Mouse (Mus musculus) stomach, embryonic 15.5 days (tissue): ENCODE data around the gene Mcm5. TPM values are rescaled to one million over a fixed set of nuclear protein-coding genes. Genes with fewer than 3 reads are reported as not detected.
A peak's percentile ranks its signal among the peaks of the same experiment; 100 is the strongest.

ENCODE experiments used
- ATAC-seq: fragments of 200-750 bp; cut with Nextera tagmentation; 2 replicates; pipeline ENCODE4 v1.8.0; 2017; ENCODE audit warnings: low read depth, moderate number of reproducible peaks, moderate TSS enrichment; ENCODE audit not compliant: insufficient read depth, low FRiP score
- H3K27ac ChIP-seq: fragments of 300-500 bp; sonication (generic); 2 replicates; pipeline ENCODE4 v1.5.1; 2015; ENCODE audit warnings: mild to moderate bottlenecking, inconsistent platforms
- H3K27me3 ChIP-seq: fragments of 300-500 bp; sonication (generic); replicated peaks from 2 replicates; pipeline ENCODE4 v1.6.1; 2015; ENCODE audit warnings: inconsistent platforms
- H3K36me3 ChIP-seq: fragments of 300-500 bp; sonication (generic); 2 replicates; pipeline ENCODE4 v1.6.1; 2015; ENCODE audit warnings: inconsistent platforms
- H3K4me1 ChIP-seq: fragments of 300-500 bp; sonication (generic); 2 replicates; pipeline ENCODE4 v1.6.1; 2015; ENCODE audit warnings: inconsistent platforms
- H3K4me2 ChIP-seq: fragments of 300-500 bp; sonication (generic); 2 replicates; pipeline ENCODE4 v1.6.1; 2015; ENCODE audit warnings: mild to moderate bottlenecking, inconsistent platforms
- H3K4me3 ChIP-seq: fragments of 300-500 bp; sonication (generic); replicated peaks from 2 replicates; pipeline ENCODE4 v1.5.1; 2015; ENCODE audit warnings: inconsistent platforms
- H3K9ac ChIP-seq: fragments of 300-500 bp; sonication (generic); 2 replicates; pipeline ENCODE4 v1.6.1; 2015; ENCODE audit warnings: inconsistent platforms
- H3K9me3 ChIP-seq: fragments of 300-500 bp; sonication (generic); 2 replicates; pipeline ENCODE4 v1.6.1; 2016; ENCODE audit warnings: inconsistent platforms
- WGBS: fragments of 180-500 bp; shearing (Covaris S2); methylation state at CpG from one replicate; pipeline ENCODE4 v1.1.7; 2015; 5-methylcytosine and 5-hydroxymethylcytosine counted together
- polyA plus RNA-seq: library from polyadenylated mRNA; unstranded; fragments of >200 nt; fragmentation: Nextera tagmentation; extraction: Ambion mirVana; gene quantifications from 2 replicates; pipeline ENCODE4 v1.2.1, GENCODE M21; 2015

Gene Mcm5
- polyA plus RNA-seq: 124 and 138 TPM in 2 replicates

GRCm38 (mm10) chr8:75109236-75109967 lies at the start of gene Mcm5:
Gene Mcm5, plus strand, starts transcription at chr8:75109569.
- Histone ChIP-seq H3K4me3 (peak within 1 kb of the TSS; percentile 70), H3K36me3 (peaks cover 24% of the 10 kb centered on the region), H3K27ac (peak within 1 kb of the TSS; percentile 82), H3K9ac (peak within 1 kb of the TSS; percentile 55), H3K9me3 (no peaks in the 10 kb centered on the region), H3K27me3 (no peaks in the 10 kb centered on the region), H3K4me1 (peaks cover 16% of the 10 kb centered on the region; the same call in 1 of the 2 replicates), H3K4me2 (peak within 1 kb of the TSS; percentile 74)
- peak; percentile 98 for ATAC-seq
- WGBS: under 1% methylated on average over 59 of the region's 59 CpGs

GRCm38 (mm10) chr8:75060022-75060421 lies 49.3 kb upstream of the Mcm5 start:
- no peak overlapping the region for H3K27ac ChIP-seq
- no peak overlapping the region for H3K9ac ChIP-seq
- H3K4me3 ChIP-seq: no peak overlapping the region
- no peaks in the 10 kb centered on the region for H3K36me3 ChIP-seq
- H3K9me3 ChIP-seq: no peaks in the 10 kb centered on the region
- H3K4me1 ChIP-seq: no peaks in the 10 kb centered on the region; the same call in 1 of the 2 replicates
- H3K27me3 ChIP-seq: no peaks in the 10 kb centered on the region
- no peak for ATAC-seq
- WGBS: 72% methylated on average over 6 of the region's 6 CpGs
- no peak overlapping the region for H3K4me2 ChIP-seq

GRCm38 (mm10) chr8:75060815-75061214 lies 48.6 kb upstream of the Mcm5 start:
- H3K4me3 ChIP-seq: no peak overlapping the region
- no peak overlapping the region for H3K4me2 ChIP-seq
- H3K9ac ChIP-seq: no peak overlapping the region
- no peaks in the 10 kb centered on the region for H3K36me3 ChIP-seq
- no peaks in the 10 kb centered on the region for H3K9me3 ChIP-seq
- H3K27ac ChIP-seq: no peak overlapping the region
- 67% methylated on average over 2 of the region's 2 CpGs for WGBS
- ATAC-seq: no peak
- no peaks in the 10 kb centered on the region; the same call in 1 of the 2 replicates for H3K4me1 ChIP-seq
- no peaks in the 10 kb centered on the region for H3K27me3 ChIP-seq

- H3K9ac ChIP-seq: no peak overlapping the region
- H3K4me1 ChIP-seq: no peaks in the 10 kb centered on the region; the same call in 1 of the 2 replicates
- H3K4me3 ChIP-seq: no peak overlapping the region
- no peaks in the 10 kb centered on the region for H3K27me3 ChIP-seq
- no peak overlapping the region for H3K27ac ChIP-seq
- H3K4me2 ChIP-seq: no peak overlapping the region
- peaks cover 3% of the 10 kb centered on the region; the same call in 1 of the 2 replicates for H3K36me3 ChIP-seq
- 71% methylated on average over 3 of the region's 3 CpGs for WGBS
- no peaks in the 10 kb centered on the region for H3K9me3 ChIP-seq
- ATAC-seq: no peak
Measured at GRCm38 (mm10) chr8:75063290-75063689, 46.1 kb upstream of the Mcm5 start.

GRCm38 (mm10) chr8:75064790-75065189 lies 44.6 kb upstream of the Mcm5 start:
- Histone ChIP-seq H3K27ac (no peak overlapping the region), H3K36me3 (peaks cover 3% of the 10 kb centered on the region; the same call in 1 of the 2 replicates), H3K9ac (no peak overlapping the region), H3K4me1 (no peaks in the 10 kb centered on the region; the same call in 1 of the 2 replicates), H3K4me2 (no peak overlapping the region), H3K9me3 (no peaks in the 10 kb centered on the region), H3K27me3 (no peaks in the 10 kb centered on the region), H3K4me3 (no peak overlapping the region)
- 94% methylated on average over 3 of the region's 3 CpGs for WGBS
- ATAC-seq: no peak

- Histone ChIP-seq H3K9ac (no peak overlapping the region), H3K9me3 (no peaks in the 10 kb centered on the region), H3K4me2 (no peak overlapping the region), H3K27ac (no peak overlapping the region), H3K4me1 (no peaks in the 10 kb centered on the region; the same call in 1 of the 2 replicates), H3K36me3 (peaks cover 3% of the 10 kb centered on the region; the same call in 1 of the 2 replicates), H3K4me3 (no peak overlapping the region), H3K27me3 (no peaks in the 10 kb centered on the region)
- ATAC-seq: no peak
- WGBS: 68% methylated on average over 6 of the region's 6 CpGs
Measured at GRCm38 (mm10) chr8:75067287-75067686, 42.1 kb upstream of the Mcm5 start.

- no peak for ATAC-seq
Measured at GRCm38 (mm10) chr8:75070297-75070696, 39.1 kb upstream of the Mcm5 start.

GRCm38 (mm10) chr8:75071627-75072346 lies 37.6 kb upstream of the Mcm5 start:
- no peaks in the 10 kb centered on the region for H3K27me3 ChIP-seq
- H3K4me3 ChIP-seq: no peak overlapping the region
- H3K4me2 ChIP-seq: no peak overlapping the region
- 30% methylated on average over 4 of the region's 4 CpGs for WGBS
- H3K4me1 ChIP-seq: no peaks in the 10 kb centered on the region
- peak; percentile 78 for ATAC-seq
- no peak overlapping the region for H3K27ac ChIP-seq
- H3K9ac ChIP-seq: no peak overlapping the region
- peaks cover 3% of the 10 kb centered on the region; the same call in 1 of the 2 replicates for H3K36me3 ChIP-seq
- H3K9me3 ChIP-seq: no peaks in the 10 kb centered on the region

More at GRCm38 (mm10) chr8:75070297-75070696, 39.1 kb upstream of the Mcm5 start:
- Histone ChIP-seq H3K36me3 (peaks cover 3% of the 10 kb centered on the region; the same call in 1 of the 2 replicates), H3K9ac (no peak overlapping the region), H3K27ac (no peak overlapping the region), H3K27me3 (no peaks in the 10 kb centered on the region), H3K9me3 (no peaks in the 10 kb centered on the region), H3K4me3 (no peak overlapping the region), H3K4me1 (no peaks in the 10 kb centered on the region), H3K4me2 (no peak overlapping the region)
- 92% methylated on average over 1 of the region's 1 CpGs for WGBS

- Histone ChIP-seq H3K27me3 (no peaks in the 10 kb centered on the region), H3K36me3 (no peaks in the 10 kb centered on the region), H3K4me2 (no peak overlapping the region), H3K9ac (no peak overlapping the region), H3K27ac (no peak overlapping the region), H3K4me3 (no peak overlapping the region), H3K4me1 (no peaks in the 10 kb centered on the region), H3K9me3 (no peaks in the 10 kb centered on the region)
- no peak for ATAC-seq
- 86% methylated on average over 1 of the region's 1 CpGs for WGBS
Measured at GRCm38 (mm10) chr8:75074876-75075275, 34.5 kb upstream of the Mcm5 start.

GRCm38 (mm10) chr8:75078215-75078614 lies 31.2 kb upstream of the Mcm5 start:
- no peak overlapping the region for H3K9ac ChIP-seq
- H3K4me2 ChIP-seq: no peak overlapping the region
- 75% methylated on average over 1 of the region's 1 CpGs for WGBS
- H3K27me3 ChIP-seq: no peaks in the 10 kb centered on the region
- H3K36me3 ChIP-seq: no peaks in the 10 kb centered on the region
- H3K4me3 ChIP-seq: no peak overlapping the region
- H3K4me1 ChIP-seq: no peaks in the 10 kb centered on the region
- H3K27ac ChIP-seq: no peak overlapping the region
- ATAC-seq: no peak
- no peaks in the 10 kb centered on the region for H3K9me3 ChIP-seq

- H3K9ac ChIP-seq: no peak overlapping the region
- no peak for ATAC-seq
- no peaks in the 10 kb centered on the region for H3K9me3 ChIP-seq
- H3K27ac ChIP-seq: no peak overlapping the region
- H3K27me3 ChIP-seq: no peaks in the 10 kb centered on the region
- H3K4me3 ChIP-seq: no peak overlapping the region
- H3K36me3 ChIP-seq: no peaks in the 10 kb centered on the region
- WGBS: 92% methylated on average over 9 of the region's 9 CpGs
- no peak overlapping the region for H3K4me2 ChIP-seq
- H3K4me1 ChIP-seq: no peaks in the 10 kb centered on the region
Measured at GRCm38 (mm10) chr8:75078851-75079250, 30.5 kb upstream of the Mcm5 start.
